Mouse (Mus musculus) layer of hippocampus, adult 18-20 months (tissue): Measurements from ENCODE around the gene Kcnk3. TPM values are rescaled to one million over a fixed set of nuclear protein-coding genes. Genes with fewer than 3 reads are reported as not detected.

Source experiments
- DNase-seq, 2 experiments: peaks; one replicate each; pipeline ENCODE4 v3.0.0; 2022; ENCODE audit warnings: low spot score in 2 of 2
- total RNA-seq, 2 experiments: library from RNA; stranded (reverse); gene quantifications; 2 replicates each; pipeline ENCODE4 v1.2.3; 2021

Gene Kcnk3
- total RNA-seq, 2 experiments from 2014 or later = 11.2 to 12.9 TPM

- no peak for DNase-seq
Observed at GRCm38 (mm10) chr5:30587101-30587500, 869 bp upstream of the Kcnk3 start.

- peak; percentile 33 to 34 for DNase-seq
Observed at GRCm38 (mm10) chr5:30588301-30588968, 465 bp downstream of the Kcnk3 start.

DNA sequence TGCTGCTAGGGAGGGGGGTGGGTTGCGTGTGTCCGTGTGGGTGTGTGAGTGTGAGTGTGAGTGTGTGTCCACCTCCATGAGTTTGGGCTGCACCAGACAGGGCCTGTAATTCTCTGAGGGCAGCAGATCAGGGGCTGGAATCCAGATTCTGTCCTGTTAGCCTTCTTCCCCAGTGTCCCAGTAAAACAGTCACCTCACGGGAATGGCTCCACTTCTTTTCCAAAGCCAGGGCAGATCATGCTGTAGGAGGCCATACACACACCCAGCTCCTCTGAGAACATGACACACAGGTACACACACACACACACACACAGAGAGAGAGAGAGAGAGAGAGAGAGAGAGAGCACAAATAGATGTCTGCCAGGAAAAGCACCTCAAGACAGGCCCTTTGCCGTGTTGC lies 1.1 kb downstream of the Kcnk3 start:
- DNase-seq = no peak

DNA sequence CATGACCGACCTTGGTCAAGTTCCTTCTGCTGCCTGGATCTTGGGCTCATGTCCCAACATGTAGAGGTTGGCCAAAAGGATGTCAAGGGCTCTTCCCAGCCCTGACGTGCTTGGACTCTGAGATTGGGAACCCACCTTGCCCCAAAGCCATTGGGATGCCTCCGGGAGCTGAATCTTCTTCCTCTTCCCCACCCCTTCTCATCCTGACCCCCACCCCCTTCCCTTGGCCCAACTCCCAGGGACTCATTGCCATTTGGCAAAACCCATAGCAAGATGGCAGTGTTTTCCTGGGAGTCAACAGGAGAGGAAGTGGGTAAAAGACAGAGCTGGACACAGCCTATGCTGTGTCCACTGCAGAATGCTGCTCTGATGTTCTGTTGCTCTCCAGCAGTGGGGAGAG lies 1.6 kb downstream of the Kcnk3 start:
- no peak for DNase-seq

- no peak for DNase-seq
Observed at GRCm38 (mm10) chr5:30590231-30590630, 2.3 kb downstream of the Kcnk3 start.

- no peak for DNase-seq
Observed at GRCm38 (mm10) chr5:30591205-30591731, 3.3 kb downstream of the Kcnk3 start.

GRCm38 (mm10) chr5:30591786-30592185 lies 3.8 kb downstream of the Kcnk3 start:
- DNase-seq = no peak

- DNase-seq = no peak
Observed at GRCm38 (mm10) chr5:30592279-30592980, 4.5 kb downstream of the Kcnk3 start.

DNA sequence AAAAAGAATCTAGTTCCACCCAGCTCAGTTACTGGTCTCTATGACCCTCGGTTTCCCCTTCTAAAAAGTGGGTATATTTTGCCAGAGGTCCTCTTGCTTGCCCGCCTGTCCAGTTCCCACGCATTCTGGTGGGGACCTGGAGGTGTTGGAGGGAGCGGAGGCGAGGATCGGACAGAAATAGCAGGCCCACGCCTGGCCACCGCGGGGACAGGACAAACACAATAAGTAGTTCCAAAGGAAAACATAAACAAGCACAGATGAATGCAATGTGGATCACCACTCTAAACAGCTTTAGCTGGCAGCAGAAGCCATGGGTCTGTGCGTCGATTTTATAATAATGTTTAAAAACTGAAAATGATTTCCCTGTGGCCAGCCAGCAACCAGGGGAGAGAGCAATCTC lies 5.4 kb downstream of the Kcnk3 start:
- no peak for DNase-seq

DNA sequence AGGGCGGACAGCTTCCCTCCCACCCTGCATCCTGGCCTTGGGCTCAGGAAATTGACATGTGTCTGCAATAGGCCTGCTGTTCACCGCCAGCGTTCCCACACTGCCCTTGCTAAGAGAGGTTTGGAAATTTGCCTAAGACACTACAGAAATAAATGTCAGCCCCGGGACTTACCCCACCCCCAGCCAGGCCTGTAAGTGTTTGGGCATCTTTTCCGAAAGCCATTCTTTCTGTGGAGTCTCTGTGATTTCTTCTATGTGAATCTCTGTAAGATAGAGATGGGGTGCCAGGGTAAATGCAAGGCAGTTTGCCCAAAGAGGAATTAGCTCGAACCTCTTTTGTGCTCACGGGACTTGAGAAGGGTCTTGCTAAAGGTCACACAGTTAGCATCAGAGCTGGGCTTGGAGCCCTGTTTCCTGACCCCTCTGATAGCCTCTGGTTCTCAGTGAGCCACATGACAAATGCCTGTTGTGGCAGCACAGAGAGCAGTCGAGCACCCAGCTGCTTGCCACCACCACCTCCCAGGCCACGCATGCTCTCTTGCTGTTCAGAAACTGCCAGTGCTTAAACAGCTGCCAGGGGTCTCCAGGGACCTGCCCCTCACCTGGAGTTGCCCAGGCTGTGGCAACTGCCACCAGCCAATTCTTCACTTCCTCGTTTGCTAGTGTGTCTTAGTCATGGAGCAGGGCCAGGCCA lies 6.0 kb downstream of the Kcnk3 start:
- DNase-seq = no peak

GRCm38 (mm10) chr5:30594953-30595560 lies 7.1 kb downstream of the Kcnk3 start:
- DNase-seq = no peak

DNA sequence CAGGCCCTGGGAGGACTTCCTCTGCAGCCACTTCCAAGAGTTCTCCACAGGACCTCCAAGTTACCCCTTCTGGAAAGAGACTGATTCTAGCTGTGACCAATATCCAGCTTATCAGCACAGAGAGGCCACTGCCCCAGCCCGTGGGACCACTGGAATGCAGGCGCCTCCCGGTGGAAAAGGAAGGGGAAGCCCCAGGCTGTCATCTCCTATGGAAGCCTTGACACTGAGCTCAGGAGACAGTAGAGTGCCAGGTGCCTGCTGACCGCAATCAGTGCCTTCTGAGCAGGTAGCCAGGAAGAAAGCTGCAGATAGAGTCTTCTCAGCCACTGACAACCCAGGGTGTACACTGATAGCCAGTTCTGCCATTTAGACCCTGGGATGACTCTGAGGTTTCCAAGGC lies 13.4 kb downstream of the Kcnk3 start:
- DNase-seq = no peak

- DNase-seq = no peak
Observed at GRCm38 (mm10) chr5:30603255-30603654, 15.3 kb downstream of the Kcnk3 start.

DNA sequence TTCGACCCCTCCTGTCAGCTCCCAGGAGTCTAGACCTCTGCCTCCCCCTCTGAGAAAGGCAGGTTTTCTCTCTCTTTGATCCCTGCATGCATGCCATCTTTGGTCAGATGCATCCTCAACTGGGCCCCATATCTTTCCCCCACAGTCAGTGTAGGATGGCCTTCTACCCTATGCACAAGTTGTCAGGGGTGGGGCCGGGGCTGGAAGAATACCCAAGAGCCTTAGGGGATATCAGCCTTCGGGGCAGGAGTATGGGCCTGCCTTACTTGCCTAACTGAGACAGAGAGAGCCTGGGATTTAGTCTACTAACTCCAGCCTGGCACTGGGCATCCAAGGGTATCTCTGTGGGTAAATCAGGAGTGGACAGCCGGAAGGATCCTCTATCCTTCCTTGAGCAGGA lies 16.0 kb downstream of the Kcnk3 start:
- no peak for DNase-seq

- DNase-seq = no peak
Observed at GRCm38 (mm10) chr5:30604769-30605188, 16.8 kb downstream of the Kcnk3 start.

DNA sequence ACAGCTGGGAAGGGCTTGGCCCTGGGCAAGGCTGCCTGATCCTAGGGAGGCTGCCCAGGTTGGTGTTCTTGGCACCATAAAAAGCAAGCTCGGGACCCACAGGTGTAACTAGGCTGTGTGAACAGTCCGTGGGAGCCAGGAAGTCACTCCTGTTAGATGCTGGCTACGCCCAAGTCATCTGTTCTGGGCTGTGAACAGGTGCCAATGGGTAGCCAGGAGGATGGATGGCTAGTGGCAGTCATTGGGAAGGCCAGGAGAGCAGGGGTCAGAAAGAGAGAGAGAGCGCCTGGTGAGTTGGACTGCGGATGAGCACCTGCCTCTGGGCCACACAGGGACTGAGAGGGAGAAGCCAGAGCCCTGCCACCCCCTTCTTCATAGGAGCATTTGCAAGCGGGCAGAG lies 17.7 kb downstream of the Kcnk3 start:
- no peak for DNase-seq

DNA sequence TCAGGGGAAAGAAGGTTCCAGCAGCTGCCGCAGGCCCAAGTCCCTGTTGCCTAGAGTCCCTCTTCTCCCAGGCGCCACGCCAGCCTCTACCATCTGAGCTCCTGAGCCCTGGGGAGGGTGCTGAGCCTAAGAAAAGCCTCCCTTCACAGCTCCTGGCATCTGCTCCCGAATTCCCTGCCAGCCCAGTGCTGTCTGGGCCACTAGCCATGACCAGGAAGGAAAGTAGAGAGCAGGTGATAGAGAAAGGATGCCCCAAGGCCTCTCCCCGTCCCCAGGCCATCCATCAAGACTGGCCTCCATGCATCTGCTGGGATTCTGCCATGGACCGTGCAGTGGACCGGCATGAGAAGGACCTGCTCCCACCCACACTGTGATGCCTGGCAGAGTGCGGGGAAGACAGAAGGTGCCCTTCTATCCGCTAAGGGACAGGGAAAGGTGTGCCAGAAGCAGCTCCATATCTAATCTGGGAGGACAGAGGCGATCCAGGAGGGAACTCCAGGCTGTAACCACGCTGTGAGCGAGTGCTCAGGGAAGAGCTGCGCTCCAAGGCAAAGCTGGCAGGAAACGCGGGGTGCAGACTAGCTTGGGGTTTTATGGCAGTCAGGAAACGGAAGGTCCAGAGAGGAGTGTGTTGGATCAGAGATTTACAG lies 18.6 kb downstream of the Kcnk3 start:
- peak; percentile 56 to 70 for DNase-seq

GRCm38 (mm10) chr5:30609094-30609493 lies 21.1 kb downstream of the Kcnk3 start:
- DNase-seq = no peak

GRCm38 (mm10) chr5:30609918-30610645 lies 22.1 kb downstream of the Kcnk3 start:
- no peak for DNase-seq

- DNase-seq = no peak
Observed at GRCm38 (mm10) chr5:30611091-30611490, 23.1 kb downstream of the Kcnk3 start.
